Mouse (Mus musculus) erythroblast, embryonic 14.5 days (primary cell): ENCODE results near the gene Tollip.

Source experiments
- GATA1 ChIP-seq: IDR thresholded peaks from 2 replicates; pipeline ENCODE4 v1.6.1; 2012; ENCODE audit warnings: low read length, inconsistent platforms, mixed read lengths
- TAL1 ChIP-seq: IDR thresholded peaks from 3 replicates; pipeline ENCODE4 v1.6.1; 2012; ENCODE audit warnings: low read length, inconsistent platforms, mixed read lengths

DNA sequence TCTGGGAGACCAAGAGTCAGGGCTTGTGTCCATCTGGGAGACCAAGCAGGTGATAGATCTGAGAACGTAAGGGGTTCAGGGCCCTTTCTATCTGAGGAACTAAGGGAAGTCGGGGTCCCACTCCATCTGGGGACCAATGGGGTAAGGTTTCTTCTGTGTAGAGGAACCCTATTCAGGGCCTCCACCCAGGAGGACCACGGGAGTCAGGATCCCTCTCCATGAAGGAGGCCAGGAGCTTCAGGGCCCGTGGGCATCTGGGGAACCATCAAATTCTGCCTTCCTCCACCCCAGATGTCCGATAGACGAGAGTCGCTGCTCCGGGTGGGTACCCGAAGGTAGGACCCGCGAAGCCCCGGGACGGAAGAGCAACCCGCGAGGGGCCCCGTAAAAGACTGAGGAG is 16.5 kb downstream of the Tollip start:
- TF ChIP-seq GATA1 (no peak), TAL1 (no peak)
